Mouse (Mus musculus) left cerebral cortex, adult 9 months (tissue): ENCODE data around the gene Oog4.
"Not testable (repeated sequence)": the region's sequence is repeated elsewhere in the genome, so short reads cannot be mapped to it uniquely, and the experiment has no call there.

ENCODE experiments used
- DNase-seq, 2 experiments: peaks; one replicate each; pipeline ENCODE4 v3.0.0; 2022; ENCODE audit warnings: low spot score in 2 of 2

The Oog4 gene

DNA sequence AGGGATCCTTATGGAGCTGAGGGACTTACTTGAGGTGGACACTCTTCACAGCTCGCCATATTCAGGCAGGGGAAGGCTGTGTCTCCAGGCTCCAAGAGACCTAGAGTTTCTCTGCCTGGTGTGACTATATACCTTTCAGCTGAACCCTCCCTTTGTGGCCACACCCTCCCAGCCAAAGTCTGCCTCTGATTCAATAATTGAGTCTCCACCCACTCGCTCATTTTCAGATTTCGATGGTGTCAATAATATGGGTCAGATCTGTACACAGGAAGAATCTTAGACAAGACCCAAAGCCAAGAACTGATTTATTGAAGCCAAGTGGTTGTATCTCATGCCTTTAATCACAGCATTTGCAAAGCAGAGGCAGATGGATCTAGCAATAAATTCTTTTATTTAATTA lies at the start of gene Oog4:
Gene Oog4, minus strand, starts transcription at position 101 of the 400 bp plus-strand sequence.
- DNase-seq: no peak

DNA sequence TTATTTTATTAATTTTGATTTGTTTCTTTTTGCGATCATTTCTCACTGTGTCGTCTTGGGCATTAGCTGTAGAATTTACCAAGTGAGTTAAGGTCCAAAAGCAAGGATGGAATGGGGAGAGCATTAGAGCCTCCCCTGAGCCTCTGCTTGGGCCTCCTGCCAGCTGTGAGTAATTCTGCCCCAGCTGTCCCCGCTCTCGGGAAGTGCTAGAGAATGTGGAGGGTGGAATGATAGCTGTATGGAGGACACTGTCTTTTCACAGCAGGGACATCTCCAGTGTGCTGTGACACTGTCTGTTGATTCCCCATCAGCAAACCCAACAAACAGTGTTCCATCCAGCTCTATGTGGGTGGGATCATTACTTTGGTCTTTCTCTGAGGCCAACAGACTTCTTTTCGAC lies 23.4 kb downstream of the Oog4 start:
- DNase-seq: not testable (repeated sequence)

DNA sequence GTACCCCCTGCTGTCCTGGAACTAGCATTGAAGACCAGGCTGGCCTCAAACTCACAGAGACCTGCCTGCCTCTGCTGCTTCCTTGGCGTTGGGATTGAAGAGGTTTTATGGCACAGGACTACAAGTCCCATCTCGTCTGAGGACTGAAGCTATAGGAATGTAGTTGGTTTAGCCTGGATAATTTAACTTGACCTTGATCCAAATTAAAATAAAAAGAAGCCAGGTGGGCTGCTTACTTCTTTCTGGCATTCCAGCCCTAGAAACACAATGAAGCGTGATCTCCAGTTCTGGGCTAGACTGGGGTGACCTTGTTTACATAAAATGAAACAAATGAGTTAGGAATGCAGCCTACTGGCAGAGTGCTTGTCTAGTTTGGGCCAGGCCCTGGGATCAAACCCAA lies 36.0 kb downstream of the Oog4 start:
- DNase-seq: no peak

DNA sequence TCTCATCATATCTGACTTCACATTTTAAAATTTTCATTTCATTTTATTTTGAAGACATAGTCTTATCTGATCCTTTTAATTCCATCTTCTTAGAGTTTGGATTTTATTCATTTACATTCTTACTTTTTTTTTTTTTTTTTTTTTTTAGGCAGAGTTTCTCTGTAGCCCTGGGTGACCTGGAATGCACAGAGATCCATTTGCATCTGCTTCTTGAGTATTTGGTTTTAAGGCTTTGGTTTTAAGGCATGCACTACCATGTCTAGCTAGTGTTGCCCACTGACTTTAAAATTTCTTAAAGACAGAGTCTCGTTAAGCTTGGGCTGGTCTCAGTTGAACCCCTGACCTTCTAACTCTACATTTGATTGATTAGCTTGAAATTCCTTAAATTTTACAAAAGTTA lies 36.5 kb downstream of the Oog4 start:
- no peak for DNase-seq

DNA sequence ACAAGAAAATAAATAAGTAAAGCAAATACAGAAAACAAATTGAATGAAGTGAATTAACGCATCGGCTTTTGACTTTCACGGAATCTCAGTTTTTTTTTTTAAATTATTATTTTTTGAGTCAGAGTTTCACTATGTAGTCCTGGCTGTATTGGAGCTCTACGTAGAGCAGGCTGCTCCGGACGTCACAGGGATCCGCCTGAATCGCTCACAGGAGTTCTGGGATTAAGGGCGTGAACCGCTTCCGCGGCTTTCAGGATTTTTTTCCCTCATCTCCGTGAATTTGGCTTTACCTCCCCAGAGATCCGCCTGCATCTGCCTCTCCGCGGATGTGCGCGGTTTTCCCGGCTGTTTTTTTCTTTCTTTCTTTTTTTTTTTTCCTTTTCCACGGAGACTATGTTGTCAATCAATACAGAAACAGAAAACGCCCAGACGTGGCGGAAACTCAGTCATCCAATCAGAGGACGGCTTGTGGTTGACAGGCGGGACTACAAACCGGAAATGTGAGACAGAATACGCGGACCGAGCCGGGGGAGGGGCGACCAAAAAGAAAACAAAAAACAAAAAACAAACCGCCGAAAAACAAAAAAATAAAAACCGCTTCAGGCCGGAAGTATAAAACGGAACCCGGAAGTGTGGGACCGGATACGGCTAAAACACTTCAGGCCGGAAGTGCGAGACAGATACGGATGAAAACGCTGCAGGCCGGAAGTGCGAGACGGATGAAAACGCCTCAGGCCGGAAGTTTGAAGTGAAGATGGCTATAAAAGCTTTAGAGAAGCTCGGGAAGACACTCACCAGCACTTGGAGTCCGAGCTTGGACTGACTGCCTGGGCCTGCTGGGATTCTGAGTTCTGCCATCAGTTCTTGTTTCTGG lies 37.7 kb downstream of the Oog4 start, which contains the start of gene Pramef8:
Gene Pramef8, plus strand, starts transcription at position 208 of the 874 bp plus-strand sequence.
- DNase-seq: peak; percentile 72 to 93

DNA sequence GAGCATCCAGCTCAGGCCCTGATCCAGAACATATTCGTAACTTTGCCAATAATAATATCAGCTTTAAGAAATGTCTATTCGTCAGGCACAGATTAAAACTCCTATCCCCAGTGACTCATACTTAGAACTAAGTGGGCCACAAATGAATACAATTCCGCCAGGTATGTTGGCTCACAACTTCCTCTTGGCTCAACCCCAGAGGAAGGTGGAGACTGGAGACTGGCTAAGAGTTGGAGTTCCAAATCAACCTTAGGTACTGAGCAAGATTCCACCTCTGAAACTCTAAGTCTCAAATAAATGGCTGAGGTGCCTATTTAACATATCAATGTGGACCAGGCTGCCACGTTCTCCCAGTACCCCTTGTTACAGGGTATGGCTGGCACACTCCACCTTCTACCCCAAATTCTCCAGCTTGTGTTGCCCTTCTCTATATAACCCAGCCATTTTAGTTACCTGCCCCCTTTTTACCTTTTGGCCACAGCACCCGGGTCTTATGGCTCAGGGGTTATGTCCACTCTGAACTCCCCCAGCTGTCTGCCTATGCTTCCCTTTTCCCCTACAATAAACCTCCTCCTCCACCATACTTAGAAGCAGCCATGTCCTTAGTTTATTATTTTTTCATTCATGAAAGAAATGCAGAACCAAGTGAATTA lies 38.4 kb downstream of the Oog4 start:
- no peak for DNase-seq

DNA sequence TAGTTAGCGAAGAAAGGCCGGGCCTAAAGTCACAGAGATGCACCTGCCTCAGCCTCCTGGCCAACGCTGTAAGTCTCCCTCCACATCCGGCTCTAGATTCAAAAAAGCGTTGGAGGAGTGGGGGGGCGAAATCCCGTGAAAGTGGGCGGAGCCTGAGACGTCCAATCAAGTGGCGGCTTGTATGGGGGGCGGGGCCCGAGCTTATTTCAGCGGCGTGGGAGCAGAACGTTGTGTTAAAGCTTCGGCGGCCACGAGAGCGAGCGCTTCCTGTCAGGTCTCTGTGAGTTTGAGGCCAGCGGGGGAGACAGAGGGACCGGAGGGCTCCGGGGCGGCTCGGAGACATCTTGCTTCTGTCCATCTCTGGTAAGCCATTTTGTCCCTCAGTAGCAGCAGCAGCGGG lies 55.9 kb downstream of the Oog4 start, which contains the start of gene Pramel1:
Gene Pramel1, plus strand, starts transcription at position 248 of the 400 bp plus-strand sequence.
- no peak for DNase-seq

DNA sequence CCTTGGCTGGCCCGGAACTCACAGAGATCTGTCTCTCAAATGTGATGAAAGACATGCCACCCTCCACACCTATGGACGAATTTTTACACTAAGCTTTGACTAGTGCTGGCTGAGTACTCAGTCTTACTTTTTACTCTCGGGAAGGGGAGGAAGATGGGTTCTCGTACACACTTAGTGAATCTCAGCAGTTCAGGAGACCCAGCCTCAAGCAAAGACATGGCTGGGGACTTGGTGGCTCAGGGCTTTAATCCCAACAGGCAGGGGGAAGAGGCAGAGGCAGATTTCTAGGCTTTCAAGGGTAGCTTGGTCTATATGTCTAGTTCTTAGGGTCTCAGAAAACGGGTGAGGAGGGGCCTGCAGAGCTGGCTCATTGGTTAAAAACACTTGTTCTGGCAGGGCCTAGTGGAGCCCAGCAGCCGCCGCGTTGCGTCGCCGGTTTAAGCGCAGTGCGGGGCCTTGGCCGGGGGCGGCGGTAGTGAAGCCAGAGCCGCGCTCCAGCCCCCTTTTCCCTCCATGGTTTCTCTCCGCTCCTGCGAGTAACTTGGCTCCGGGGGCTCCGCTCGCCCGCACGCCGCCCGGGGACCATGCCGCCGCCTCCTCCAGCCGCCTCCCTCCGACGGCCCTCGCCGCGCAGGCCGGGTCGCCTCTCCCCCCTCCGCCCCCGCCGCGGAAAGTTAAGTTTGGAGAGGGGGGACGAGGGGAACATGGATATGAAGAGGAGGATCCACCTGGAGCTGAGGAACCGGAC lies 61.0 kb downstream of the Oog4 start:
- no peak for DNase-seq
